Mouse (Mus musculus) heart, embryonic 13.5 days (tissue): ENCODE measurements around the gene Rab3il1. TPM values are rescaled to one million over a fixed set of nuclear protein-coding genes. Genes with fewer than 3 reads are reported as not detected.

Experiments
- ATAC-seq: fragments of 200-750 bp; cut with Nextera tagmentation; 2 replicates; pipeline ENCODE4 v1.8.0; 2017; ENCODE audit warnings: moderate TSS enrichment; ENCODE audit not compliant: insufficient number of reproducible peaks, low FRiP score, low TSS enrichment; ENCODE audit errors: extremely low read depth
- H3K27ac ChIP-seq: fragments of 300-500 bp; sonication (generic); replicated peaks from 2 replicates; pipeline ENCODE4 v1.5.1; 2015; ENCODE audit warnings: moderate library complexity, mild to moderate bottlenecking, inconsistent platforms
- H3K27me3 ChIP-seq: fragments of 300-500 bp; sonication (generic); replicated peaks from 2 replicates; pipeline ENCODE4 v1.6.1; 2015; ENCODE audit warnings: mild to moderate bottlenecking, inconsistent platforms
- H3K36me3 ChIP-seq: fragments of 300-500 bp; sonication (generic); 2 replicates; pipeline ENCODE4 v1.6.1; 2015; ENCODE audit warnings: mild to moderate bottlenecking, inconsistent platforms
- H3K4me1 ChIP-seq: fragments of 300-500 bp; sonication (generic); 2 replicates; pipeline ENCODE4 v1.6.1; 2015; ENCODE audit warnings: inconsistent platforms
- H3K4me2 ChIP-seq: fragments of 300-500 bp; sonication (generic); 2 replicates; pipeline ENCODE4 v1.6.1; 2015; ENCODE audit warnings: inconsistent platforms, mild to moderate bottlenecking, moderate library complexity
- H3K4me3 ChIP-seq: fragments of 300-500 bp; sonication (generic); 2 replicates; pipeline ENCODE4 v1.5.1; 2015; ENCODE audit warnings: moderate library complexity, mild to moderate bottlenecking, inconsistent platforms
- H3K9ac ChIP-seq: fragments of 300-500 bp; sonication (generic); 2 replicates; pipeline ENCODE4 v1.6.1; 2015; ENCODE audit warnings: inconsistent platforms, mild to moderate bottlenecking, moderate library complexity
- H3K9me3 ChIP-seq: fragments of 300-500 bp; sonication (generic); 2 replicates; pipeline ENCODE4 v1.6.1; 2016; ENCODE audit warnings: inconsistent platforms
- WGBS: fragments of 180-500 bp; shearing (Covaris S2); methylation state at CpG from one replicate; pipeline ENCODE4 v1.1.7; 2015; ENCODE audit warnings: mixed read lengths; 5-methylcytosine and 5-hydroxymethylcytosine counted together
- polyA plus RNA-seq: library from polyadenylated mRNA; unstranded; fragments of >200 nt; fragmentation: Nextera tagmentation; extraction: Ambion mirVana; gene quantifications from 2 replicates; pipeline ENCODE4 v1.2.1, GENCODE M21; 2015

Gene Rab3il1
- 32.5 and 36.7 TPM in 2 replicates for polyA plus RNA-seq

DNA sequence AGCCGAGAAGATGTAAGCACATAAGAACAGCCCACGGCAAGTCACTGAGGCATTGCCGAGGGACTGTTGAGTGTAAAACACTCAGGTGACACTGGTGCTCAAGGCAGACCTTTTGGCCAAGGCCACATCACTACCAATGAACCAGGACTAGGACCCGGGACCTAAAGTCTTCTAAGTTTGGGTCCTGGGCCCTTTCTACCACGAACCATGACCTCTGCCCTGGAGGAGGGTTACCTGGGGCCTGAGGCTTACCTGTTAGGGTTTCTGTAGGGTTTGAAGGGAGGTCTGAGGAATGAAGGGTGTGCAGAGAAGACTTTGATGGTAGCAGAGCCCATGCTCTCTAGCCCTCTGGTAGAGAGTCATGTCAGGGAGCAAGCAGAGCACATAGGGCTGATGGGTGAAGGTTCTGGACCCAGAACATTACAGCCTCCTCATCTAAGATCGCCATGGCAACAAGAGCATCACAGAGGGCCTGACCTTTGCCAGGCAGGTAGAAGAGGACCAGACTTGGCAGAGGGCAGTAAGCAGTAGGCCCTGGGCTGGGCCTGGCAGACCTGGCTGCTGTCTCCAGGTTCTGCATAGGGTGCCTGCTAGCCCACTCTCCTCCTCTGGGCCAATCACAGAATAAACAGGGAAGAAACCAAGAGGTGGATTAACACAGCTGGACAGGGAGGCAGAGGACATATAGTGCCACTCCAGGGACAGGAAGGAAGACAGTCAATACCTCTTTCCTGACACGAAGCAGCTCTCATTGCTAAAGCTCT lies at the start of gene Rab3il1, which contains the start of gene Best1:
Rab3il1 (plus strand) TSS at position 464 of the 764 bp plus-strand sequence.
Best1 (minus strand) TSS at position 428 of the 764 bp plus-strand sequence.
- ATAC-seq = no peak
- Histone ChIP-seq H3K4me2 (no peak within 1 kb of the TSS), H3K9me3 (no peaks in the 10 kb centered on the region), H3K27ac (no peak within 1 kb of the TSS), H3K36me3 (no peaks in the 10 kb centered on the region), H3K9ac (no peak within 1 kb of the TSS), H3K4me3 (no peak within 1 kb of the TSS), H3K4me1 (peaks cover 4% of the 10 kb centered on the region), H3K27me3 (no peaks in the 10 kb centered on the region; the same call in 1 of the 2 replicates)
- WGBS = 67% methylated on average over 7 of the region's 7 CpGs

DNA sequence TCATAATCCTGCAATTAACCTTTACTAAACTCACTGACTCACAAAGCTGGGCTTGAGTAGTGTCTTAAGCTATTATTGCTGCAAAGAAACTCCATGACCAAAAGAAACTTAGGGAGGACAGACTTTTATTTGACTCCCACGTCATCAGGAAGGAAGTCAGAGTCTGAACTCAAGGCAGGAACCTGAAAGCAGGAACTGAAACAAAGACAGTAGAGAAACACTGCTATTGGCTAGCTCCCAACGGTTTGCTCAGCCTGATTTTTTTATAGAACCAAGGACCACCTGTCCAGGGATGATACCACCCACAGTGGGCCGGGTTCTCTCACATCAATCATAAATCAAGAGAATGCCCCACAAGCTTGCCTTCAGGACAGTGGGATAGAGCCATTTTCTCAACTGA lies 49.1 kb upstream of the Rab3il1 start:
- WGBS = 64% methylated on average over 3 of the region's 3 CpGs
- Histone ChIP-seq H3K27ac (no peak overlapping the region), H3K4me3 (no peak overlapping the region), H3K36me3 (no peaks in the 10 kb centered on the region), H3K9ac (no peak overlapping the region), H3K4me2 (no peak overlapping the region), H3K27me3 (no peaks in the 10 kb centered on the region), H3K4me1 (peaks cover 26% of the 10 kb centered on the region), H3K9me3 (peaks cover 6% of the 10 kb centered on the region; the same call in 1 of the 2 replicates)
- ATAC-seq = no peak

DNA sequence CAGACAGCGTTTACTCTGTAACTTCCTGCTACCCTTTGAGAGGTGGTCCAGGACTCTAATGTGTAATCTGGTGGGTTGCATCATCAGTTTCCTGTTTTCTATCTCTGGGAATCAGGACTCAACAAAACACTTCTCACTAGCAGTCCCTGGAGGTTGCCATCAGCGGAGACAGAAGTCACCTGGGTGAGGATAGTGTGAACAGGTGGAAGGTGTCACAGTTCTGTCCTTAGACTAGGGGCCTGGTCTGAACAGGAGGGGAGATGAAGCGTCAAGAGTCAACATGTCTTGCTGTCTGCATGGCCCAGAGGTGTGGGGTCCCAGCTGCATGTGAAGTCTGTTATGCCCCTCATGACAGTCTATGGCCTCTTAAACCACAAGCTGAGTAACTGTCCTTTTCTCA lies 48.6 kb upstream of the Rab3il1 start:
- ATAC-seq = no peak

DNA sequence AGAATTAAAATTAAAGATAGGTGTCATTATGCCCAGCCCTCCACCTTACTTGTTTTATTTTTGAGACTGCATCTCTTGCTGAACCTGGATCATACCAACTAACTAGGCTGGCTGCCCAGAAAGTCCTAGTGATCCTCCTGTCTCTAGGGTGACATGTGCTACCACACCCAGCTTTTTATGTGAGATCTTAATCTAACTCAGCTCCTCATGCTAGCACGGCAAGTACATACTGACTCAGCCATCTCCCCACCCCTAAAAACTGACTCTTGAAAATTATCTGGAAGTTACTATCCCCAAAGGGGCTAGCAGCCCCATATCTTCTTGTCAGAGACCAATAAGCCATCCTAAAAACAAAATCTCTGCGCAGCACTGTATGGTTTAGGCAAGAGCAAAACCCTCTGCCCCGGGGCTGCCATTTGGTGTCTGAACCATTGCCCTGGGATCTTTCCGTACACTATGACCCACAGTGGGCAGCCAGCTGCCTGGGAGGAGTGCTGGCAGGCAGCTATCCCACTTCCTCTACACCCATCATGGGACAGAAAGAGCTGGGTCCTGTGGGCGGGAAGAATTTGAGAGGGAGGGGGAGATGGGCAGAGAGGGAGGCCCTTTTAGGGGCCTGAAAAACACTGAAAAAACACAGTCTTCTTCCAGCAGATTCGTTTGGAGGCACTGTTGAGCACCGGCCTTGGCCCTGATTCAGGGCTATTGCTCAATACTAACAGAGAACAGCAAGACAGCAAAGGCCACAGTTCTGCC lies 47.2 kb upstream of the Rab3il1 start:
- peak; percentile 24; the same call in 1 of the 2 replicates for ATAC-seq
- Histone ChIP-seq H3K9ac (peak overlapping the region; percentile 25; the same call in 1 of the 2 replicates), H3K4me2 (peak overlapping the region; percentile 42), H3K36me3 (no peaks in the 10 kb centered on the region), H3K4me3 (peak overlapping the region; percentile 16; the same call in 1 of the 2 replicates), H3K27ac (peak overlapping the region; percentile 89), H3K27me3 (no peaks in the 10 kb centered on the region), H3K9me3 (peaks cover 6% of the 10 kb centered on the region; the same call in 1 of the 2 replicates), H3K4me1 (peaks cover 27% of the 10 kb centered on the region)
- 30% methylated on average over 7 of the region's 7 CpGs for WGBS

More for the DNA sequence above, 48.6 kb upstream of the Rab3il1 start:
- WGBS = 78% methylated on average over 3 of the region's 3 CpGs
- no peaks in the 10 kb centered on the region for H3K27me3 ChIP-seq
- H3K27ac ChIP-seq = no peak overlapping the region
- no peaks in the 10 kb centered on the region for H3K36me3 ChIP-seq
- H3K4me3 ChIP-seq = no peak overlapping the region
- H3K9me3 ChIP-seq = peaks cover 6% of the 10 kb centered on the region; the same call in 1 of the 2 replicates
- H3K4me2 ChIP-seq = no peak overlapping the region
- no peak overlapping the region for H3K9ac ChIP-seq
- H3K4me1 ChIP-seq = peaks cover 27% of the 10 kb centered on the region

DNA sequence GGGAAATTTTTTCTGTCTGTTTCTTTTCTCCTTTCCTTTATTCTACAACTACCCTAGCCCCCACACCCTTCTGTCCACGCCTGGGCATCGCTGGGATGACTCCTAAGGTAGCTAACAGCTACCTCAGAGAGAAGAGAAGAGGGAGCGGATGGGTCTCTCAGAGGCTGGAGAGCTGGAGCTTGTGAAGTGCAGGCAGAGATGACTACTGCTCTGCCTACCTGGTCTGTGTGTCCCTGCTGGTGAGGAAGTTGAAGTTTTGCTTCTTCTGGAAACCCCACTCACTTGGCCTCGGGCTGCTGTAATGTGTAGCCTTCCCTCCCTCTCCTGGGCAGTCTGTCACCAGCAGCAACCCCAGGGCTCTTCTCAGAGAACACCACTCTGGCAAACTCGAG lies 46.7 kb upstream of the Rab3il1 start:
- Histone ChIP-seq H3K9ac (peak overlapping the region; percentile 64), H3K9me3 (0 out of 2 replicates have a peak, but pooled peaks cover 2% of the 10 kb centered on the region), H3K36me3 (no peaks in the 10 kb centered on the region), H3K4me3 (peak overlapping the region; percentile 16; the same call in 1 of the 2 replicates), H3K4me2 (peak overlapping the region; percentile 42), H3K27ac (peak overlapping the region; percentile 89), H3K4me1 (peaks cover 27% of the 10 kb centered on the region), H3K27me3 (no peaks in the 10 kb centered on the region)
- ATAC-seq = 0 out of 2 replicates have a peak, but pooled peaks have one; percentile 23
- 33% methylated on average over 5 of the region's 5 CpGs for WGBS

DNA sequence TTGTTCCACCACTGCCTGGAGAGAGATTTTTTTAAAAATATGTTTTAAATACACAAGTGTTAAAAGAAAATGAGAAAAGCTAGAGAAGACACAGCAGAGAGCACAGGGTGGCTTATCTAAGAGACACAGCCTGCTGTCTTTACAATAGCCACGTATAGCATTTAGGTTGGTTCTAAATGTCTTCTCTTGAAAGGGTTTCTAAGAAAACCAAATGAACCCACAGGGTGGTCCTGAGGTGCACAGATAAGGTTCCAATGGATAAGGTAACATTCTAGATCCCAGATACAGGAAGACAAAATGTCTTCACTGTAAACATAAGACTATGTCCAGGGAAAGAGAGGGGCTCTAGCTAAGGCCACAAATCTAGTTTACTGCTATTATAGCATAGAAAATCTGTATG lies 46.0 kb upstream of the Rab3il1 start:
- Histone ChIP-seq H3K9ac (no peak overlapping the region), H3K36me3 (no peaks in the 10 kb centered on the region), H3K4me1 (peaks cover 27% of the 10 kb centered on the region), H3K9me3 (no peaks in the 10 kb centered on the region), H3K4me2 (peak overlapping the region; percentile 42; the same call in 1 of the 2 replicates), H3K27ac (peak overlapping the region; percentile 89), H3K4me3 (no peak overlapping the region), H3K27me3 (no peaks in the 10 kb centered on the region)
- ATAC-seq = no peak
- 60% methylated on average over 1 of the region's 1 CpGs for WGBS

DNA sequence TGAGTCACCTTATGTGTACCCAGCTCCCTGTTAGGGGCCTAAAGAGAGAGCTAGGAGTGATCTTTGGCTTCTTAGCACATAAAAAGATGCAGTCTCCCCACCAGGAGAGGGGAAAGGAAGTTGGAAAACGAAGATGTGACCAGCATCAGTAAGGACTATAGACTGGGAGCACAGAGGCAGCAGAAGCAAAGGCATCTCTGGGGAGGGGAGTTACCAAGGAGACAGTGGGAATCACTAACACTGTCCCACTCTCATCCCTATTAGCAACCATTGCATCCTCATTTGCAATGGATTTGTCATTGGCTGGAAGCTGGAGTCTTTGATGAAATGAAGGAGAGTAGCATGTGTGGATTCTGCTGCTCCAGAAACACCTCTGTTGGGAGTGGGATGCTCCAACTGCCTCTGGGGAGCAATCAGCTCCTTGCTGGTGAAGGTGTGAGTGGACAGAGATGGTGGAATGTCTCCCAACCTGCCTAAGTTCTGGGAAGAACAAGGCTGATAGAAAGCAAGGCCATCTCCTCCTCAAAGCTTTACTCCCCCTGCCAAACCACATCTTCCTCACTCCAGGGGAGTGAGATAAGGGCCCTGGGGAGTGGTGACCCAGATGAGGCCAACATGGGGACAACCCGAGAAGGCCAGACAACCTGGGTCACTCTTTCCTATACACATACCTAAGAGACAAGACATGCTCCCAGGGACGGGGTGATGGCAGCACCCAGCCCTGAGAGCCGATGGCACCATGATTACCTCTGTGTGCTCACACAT lies 44.7 kb upstream of the Rab3il1 start:
- 56% methylated on average over 4 of the region's 4 CpGs for WGBS

DNA sequence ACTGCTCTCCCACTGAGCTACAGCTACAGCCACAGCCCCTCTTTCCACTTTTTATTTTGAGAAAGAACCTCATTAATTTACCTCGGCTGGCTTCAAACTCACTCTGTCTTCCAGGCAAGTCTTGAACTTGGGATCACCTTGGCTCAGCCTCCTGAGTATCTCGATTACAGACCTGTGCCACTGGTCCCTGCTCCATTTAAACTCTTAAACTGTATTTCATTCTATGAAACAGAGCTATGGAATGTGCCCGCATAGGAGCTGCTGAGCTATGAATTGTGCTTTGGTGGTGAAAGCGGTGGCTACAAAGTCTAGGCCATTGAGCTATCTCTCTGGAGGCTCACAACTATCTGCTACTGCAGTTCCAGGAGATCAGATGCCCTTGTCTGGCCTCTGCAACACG lies 43.5 kb upstream of the Rab3il1 start:
- peaks cover 27% of the 10 kb centered on the region for H3K4me1 ChIP-seq
- H3K9me3 ChIP-seq = no peaks in the 10 kb centered on the region
- no peak overlapping the region for H3K27ac ChIP-seq
- WGBS = 83% methylated on average over 5 of the region's 5 CpGs
- H3K36me3 ChIP-seq = no peaks in the 10 kb centered on the region
- H3K4me3 ChIP-seq = no peak overlapping the region
- no peak overlapping the region for H3K4me2 ChIP-seq
- ATAC-seq = no peak
- H3K27me3 ChIP-seq = no peaks in the 10 kb centered on the region
- H3K9ac ChIP-seq = no peak overlapping the region

More for the DNA sequence above, 44.7 kb upstream of the Rab3il1 start:
- Histone ChIP-seq H3K4me1 (peaks cover 27% of the 10 kb centered on the region), H3K27me3 (no peaks in the 10 kb centered on the region), H3K4me3 (no peak overlapping the region), H3K27ac (no peak overlapping the region), H3K9me3 (no peaks in the 10 kb centered on the region), H3K4me2 (no peak overlapping the region), H3K9ac (no peak overlapping the region), H3K36me3 (no peaks in the 10 kb centered on the region)
- no peak for ATAC-seq

DNA sequence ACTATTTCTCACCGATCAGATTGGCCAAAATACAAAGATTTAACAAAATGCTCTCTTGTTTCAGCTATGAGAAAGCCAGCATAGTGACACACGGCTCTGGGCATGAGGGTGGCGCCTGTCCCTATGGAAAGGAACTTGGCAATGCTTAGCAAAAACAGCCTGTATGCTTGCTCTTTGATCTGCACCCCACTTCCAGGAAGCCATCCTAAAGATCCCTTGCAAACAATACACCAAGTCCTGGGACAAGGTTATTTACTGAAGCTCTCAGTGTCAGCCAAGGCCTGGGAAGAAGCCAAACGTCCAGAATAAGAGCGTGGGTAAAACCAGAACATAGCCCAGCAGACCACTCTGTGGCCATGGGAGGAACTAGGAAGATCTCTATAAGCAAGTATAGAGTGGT lies 40.7 kb upstream of the Rab3il1 start:
- Histone ChIP-seq H3K27me3 (no peaks in the 10 kb centered on the region), H3K27ac (no peak overlapping the region), H3K36me3 (no peaks in the 10 kb centered on the region), H3K4me1 (peaks cover 24% of the 10 kb centered on the region), H3K4me3 (no peak overlapping the region), H3K9me3 (no peaks in the 10 kb centered on the region), H3K4me2 (no peak overlapping the region), H3K9ac (no peak overlapping the region)
- WGBS = 72% methylated on average over 5 of the region's 5 CpGs
- no peak for ATAC-seq

DNA sequence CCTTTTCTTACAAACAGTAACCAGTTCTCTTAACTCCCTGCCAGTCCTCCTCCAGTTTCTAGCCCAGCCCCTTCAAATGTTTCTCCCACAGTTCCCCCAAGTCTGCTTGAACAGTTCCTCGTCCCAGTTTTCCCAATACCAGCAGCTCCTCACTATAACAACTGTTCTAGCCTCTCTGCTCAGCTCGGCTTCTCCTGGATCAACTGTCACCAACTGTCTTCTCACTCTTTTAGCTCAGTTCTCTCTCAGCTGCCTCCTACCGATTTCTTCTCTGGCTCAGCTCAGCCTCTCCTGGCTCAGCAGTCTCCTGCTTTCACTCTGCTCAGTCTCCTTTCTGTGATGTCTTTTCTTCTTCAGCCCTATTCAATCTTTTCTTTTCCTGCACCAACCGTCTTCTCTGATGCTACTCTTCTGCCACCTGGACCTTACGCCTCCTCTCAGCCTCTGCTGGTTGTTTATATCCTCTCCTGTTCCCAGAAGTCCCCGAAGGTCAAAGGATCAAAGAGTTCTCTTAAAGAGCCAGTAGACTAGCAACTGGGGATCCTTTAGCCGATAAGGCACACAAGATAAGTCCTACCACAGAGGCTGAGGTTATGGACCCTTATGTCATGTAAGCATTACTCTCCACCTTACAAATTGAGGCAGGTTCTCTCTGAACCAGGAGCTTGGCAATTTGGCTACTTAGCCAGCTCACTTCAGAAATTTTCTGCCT lies 37.1 kb upstream of the Rab3il1 start:
- peaks cover 21% of the 10 kb centered on the region for H3K4me1 ChIP-seq
- H3K9ac ChIP-seq = peak overlapping the region; percentile 33; the same call in 1 of the 2 replicates
- peak overlapping the region; percentile 42 for H3K4me2 ChIP-seq
- H3K36me3 ChIP-seq = no peaks in the 10 kb centered on the region
- no peak for ATAC-seq
- WGBS = 13% methylated on average over 7 of the region's 7 CpGs
- no peaks in the 10 kb centered on the region for H3K27me3 ChIP-seq
- no peak overlapping the region for H3K4me3 ChIP-seq
- H3K27ac ChIP-seq = no peak overlapping the region
- no peaks in the 10 kb centered on the region for H3K9me3 ChIP-seq
